Mouse (Mus musculus): ENCODE data around the gene Hirip3.

Gene Hirip3

GRCm38 (mm10) chr7:126905590-126905989 is 43.8 kb downstream of the Hirip3 start:
- DNase-seq (ENCODE audit: low spot score in 2 of 2), result no peak

GRCm38 (mm10) chr7:126914844-126915243 is 53.1 kb downstream of the Hirip3 start:
- no peak for DNase-seq (ENCODE audit: low spot score in 2 of 2)

Measured in left cerebral cortex, adult 9 months (tissue).